Mouse (Mus musculus) cortical plate, adult 2 months (tissue): ENCODE measurements at regions not wholly inside any gene's neighbourhood (a gene's known extent, or its start where the extent isn't known, plus 50 kb on each side); places are given as distances from the start of the nearest gene placed in this dataset.

Source experiments
- CTCF ChIP-seq: fragments of 200-500 bp; IDR thresholded peaks from 2 replicates; pipeline ENCODE4 v1.5.1; 2011; ENCODE audit warnings: mild to moderate bottlenecking, control low read depth, low read length; ENCODE audit not compliant: insufficient read depth; ENCODE audit errors: extremely low read depth
- POLR2A ChIP-seq: fragments of 200-500 bp; IDR thresholded peaks from 2 replicates; pipeline ENCODE4 v1.6.1; 2011; ENCODE audit warnings: mild to moderate bottlenecking, low read length, control low read depth; ENCODE audit not compliant: insufficient read depth; ENCODE audit errors: extremely low read depth

DNA sequence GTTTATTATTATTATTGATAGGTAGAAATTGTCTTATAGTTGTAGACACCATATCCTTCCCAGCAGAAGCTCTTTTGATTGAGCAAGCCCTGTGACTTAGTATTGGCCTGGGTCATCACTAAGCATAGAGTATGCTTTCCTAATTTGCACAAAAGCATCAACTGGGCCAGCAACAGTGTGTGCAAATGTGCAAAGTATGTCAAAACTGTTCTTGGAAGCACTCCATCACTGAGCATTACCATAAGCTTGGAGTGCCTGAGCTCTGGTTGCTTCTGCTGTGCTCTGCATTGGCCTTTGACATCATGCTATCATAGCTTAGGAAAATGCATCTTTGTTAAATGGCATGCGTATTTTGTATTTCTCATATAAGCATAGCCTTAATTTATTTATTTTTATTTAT, 220.7 kb upstream of the Pou3f3 start:
- TF ChIP-seq CTCF (no peak), POLR2A (no peak)
